Mouse (Mus musculus) C2C12 (cell line): ENCODE results near the gene Acsm4.

ENCODE experiments used
- CEBPB ChIP-seq: IDR thresholded peaks from one replicate; pipeline ENCODE4 v1.6.1; 2011; ENCODE audit warnings: low read depth, mild to moderate bottlenecking, control low read depth, moderate library complexity
- CTCF ChIP-seq: IDR thresholded peaks from one replicate; pipeline ENCODE4 v1.5.1; 2011; ENCODE audit not compliant: control insufficient read depth, insufficient read depth, insufficient read length
- MAX ChIP-seq: IDR thresholded peaks from one replicate; pipeline ENCODE4 v1.6.1; 2011; ENCODE audit warnings: mild to moderate bottlenecking, control low read depth
- MYOD1 ChIP-seq: IDR thresholded peaks from one replicate; pipeline ENCODE4 v1.6.1; 2011; ENCODE audit warnings: low read depth; ENCODE audit not compliant: control insufficient read depth, insufficient read length
- MYOG ChIP-seq: IDR thresholded peaks from one replicate; pipeline ENCODE4 v1.6.1; 2011; ENCODE audit not compliant: control insufficient read depth, insufficient read length; ENCODE audit errors: extremely low read depth
- USF1 ChIP-seq: IDR thresholded peaks from one replicate; pipeline ENCODE4 v1.6.1; 2011; ENCODE audit warnings: low read depth, mild to moderate bottlenecking, control low read depth, moderate library complexity

- TF ChIP-seq CTCF: no peak
- no peak for TF ChIP-seq MAX
- no peak for TF ChIP-seq MYOD1
- TF ChIP-seq USF1: no peak
- TF ChIP-seq MYOG: no peak
- TF ChIP-seq CEBPB: no peak
Measured at GRCm38 (mm10) chr7:119753696-119754095, 63.9 kb downstream of the Acsm4 start.
